Mouse (Mus musculus) stomach, postnatal 0 days (tissue): ENCODE data around the gene Cadm4.
A peak's percentile ranks its signal among the peaks of the same experiment; 100 is the strongest.

Experiments used
- CTCF ChIP-seq: IDR thresholded peaks from 2 replicates; pipeline ENCODE4 v1.5.1; 2016; ENCODE audit warnings: antibody characterized with exemption, low read depth, mild to moderate bottlenecking, moderate library complexity
- EP300 ChIP-seq: optimal IDR thresholded peaks from 2 replicates; pipeline ENCODE3; 2016; ENCODE audit warnings: antibody characterized with exemption

GRCm38 (mm10) chr7:24501492-24501891 lies 19.7 kb downstream of the Cadm4 start:
- peak; percentile 63 for TF ChIP-seq CTCF
- no peak for TF ChIP-seq EP300
